Mouse (Mus musculus) spleen, adult 2 months (tissue): ENCODE measurements around the gene Stim2. TPM values are rescaled to one million over a fixed set of nuclear protein-coding genes. Genes with fewer than 3 reads are reported as not detected.

ENCODE experiments used
- DNase-seq, 2 experiments: peaks; one replicate each; pipeline versions ENCODE4 v3.0.0 to v3.0.0-alpha.2; 2012 to 2021; ENCODE audit warnings: low spot score in 2 of 2, low read depth in 1 of 2
- H3K27ac ChIP-seq: fragments of 200-500 bp; 2 replicates; pipeline ENCODE4 v1.5.1; 2012; ENCODE audit warnings: low read length, inconsistent platforms; ENCODE audit not compliant: insufficient read depth
- H3K27me3 ChIP-seq: fragments of 200-500 bp; 2 replicates; pipeline ENCODE4 v1.6.1; 2012; ENCODE audit warnings: mild to moderate bottlenecking, moderate library complexity, low read length, inconsistent platforms; ENCODE audit not compliant: control insufficient read depth, insufficient read depth
- H3K36me3 ChIP-seq: fragments of 200-500 bp; 2 replicates; pipeline ENCODE4 v1.6.1; 2012; ENCODE audit warnings: mild to moderate bottlenecking, low read length, inconsistent platforms; ENCODE audit not compliant: control insufficient read depth, insufficient read depth
- H3K4me1 ChIP-seq: fragments of 200-500 bp; 2 replicates; pipeline ENCODE4 v1.6.1; 2011; ENCODE audit warnings: inconsistent platforms; ENCODE audit not compliant: control insufficient read depth, insufficient read depth, insufficient read length
- H3K4me3 ChIP-seq: fragments of 200-500 bp; 2 replicates; pipeline ENCODE4 v1.5.1; 2011; ENCODE audit warnings: mild to moderate bottlenecking, inconsistent platforms; ENCODE audit not compliant: insufficient read depth, insufficient read length; ENCODE audit errors: extremely low read depth
- CTCF ChIP-seq: fragments of 200-500 bp; IDR thresholded peaks from 2 replicates; pipeline ENCODE4 v1.5.1; 2011; ENCODE audit warnings: mild to moderate bottlenecking, inconsistent platforms; ENCODE audit not compliant: insufficient read depth, insufficient read length, insufficient replicate concordance; ENCODE audit errors: extremely low read depth
- POLR2A ChIP-seq: fragments of 200-500 bp; IDR thresholded peaks from 2 replicates; pipeline ENCODE4 v1.6.1; 2011; ENCODE audit warnings: low read depth, low read length, inconsistent platforms
- WGBS: fragments of 180-500 bp; shearing (Covaris S2); methylation state at CpG from one replicate; pipeline ENCODE4 v1.1.7; 2018; 5-methylcytosine and 5-hydroxymethylcytosine counted together
- polyA plus RNA-seq: library from polyadenylated mRNA; depleted of rRNA; stranded (reverse); fragments of >200 nt; gene quantifications from 2 replicates; pipeline ENCODE4 v1.2.3, GENCODE M21; 2012; rRNA removed

Gene Stim2
- polyA plus RNA-seq, 1 experiment, result 12.6 TPM

GRCm38 (mm10) chr5:54155916-54156315 lies 157.6 kb downstream of the Stim2 start:
- DNase-seq, result no peak
- TF ChIP-seq CTCF, result no peak
- TF ChIP-seq POLR2A, result no peak
- Histone ChIP-seq H3K4me1 (no peaks in the 10 kb centered on the region; the same call in 1 of the 2 replicates), H3K4me3 (no peak overlapping the region), H3K27ac (no peak overlapping the region), H3K27me3 (no peaks in the 10 kb centered on the region), H3K36me3 (no peaks in the 10 kb centered on the region)
- 91% methylated on average over 4 of the region's 4 CpGs for WGBS

- Histone ChIP-seq H3K27ac (no peak overlapping the region), H3K4me1 (no peaks in the 10 kb centered on the region), H3K27me3 (no peaks in the 10 kb centered on the region), H3K36me3 (no peaks in the 10 kb centered on the region), H3K4me3 (no peak overlapping the region)
- 51% methylated on average over 11 of the region's 11 CpGs for WGBS
- no peak for TF ChIP-seq POLR2A
- no peak for TF ChIP-seq CTCF
- DNase-seq, result no peak
Observed at GRCm38 (mm10) chr5:54156944-54157527, 158.7 kb downstream of the Stim2 start.

- 91% methylated on average over 9 of the region's 9 CpGs for WGBS
Observed at GRCm38 (mm10) chr5:54158230-54158629, 159.9 kb downstream of the Stim2 start.

GRCm38 (mm10) chr5:54159156-54159793 lies 161.0 kb downstream of the Stim2 start:
- 71% methylated on average over 6 of the region's 6 CpGs for WGBS
- Histone ChIP-seq H3K36me3 (no peaks in the 10 kb centered on the region), H3K27me3 (no peaks in the 10 kb centered on the region), H3K4me1 (no peaks in the 10 kb centered on the region), H3K4me3 (no peak overlapping the region), H3K27ac (peak overlapping the region; percentile 13; the same call in 1 of the 2 replicates)
- TF ChIP-seq CTCF, result no peak
- no peak for TF ChIP-seq POLR2A
- DNase-seq, result no peak

More at GRCm38 (mm10) chr5:54158230-54158629, 159.9 kb downstream of the Stim2 start:
- no peak overlapping the region for H3K27ac ChIP-seq
- H3K36me3 ChIP-seq, result no peaks in the 10 kb centered on the region
- no peak for DNase-seq
- TF ChIP-seq CTCF, result no peak
- TF ChIP-seq POLR2A, result no peak
- H3K4me1 ChIP-seq, result no peaks in the 10 kb centered on the region
- H3K4me3 ChIP-seq, result no peak overlapping the region
- no peaks in the 10 kb centered on the region for H3K27me3 ChIP-seq

- Histone ChIP-seq H3K27ac (no peak overlapping the region), H3K27me3 (no peaks in the 10 kb centered on the region), H3K4me3 (no peak overlapping the region), H3K36me3 (no peaks in the 10 kb centered on the region), H3K4me1 (no peaks in the 10 kb centered on the region)
- DNase-seq, result no peak
- 96% methylated on average over 4 of the region's 4 CpGs for WGBS
- TF ChIP-seq POLR2A (no peak), CTCF (no peak)
Observed at GRCm38 (mm10) chr5:54160561-54160960, 162.3 kb downstream of the Stim2 start.

- no peaks in the 10 kb centered on the region for H3K4me1 ChIP-seq
- no peak for TF ChIP-seq CTCF
- no peak for TF ChIP-seq POLR2A
- H3K27me3 ChIP-seq, result no peaks in the 10 kb centered on the region
- WGBS, result 64% methylated on average over 4 of the region's 4 CpGs
- DNase-seq, result no peak
- H3K4me3 ChIP-seq, result no peak overlapping the region
- no peaks in the 10 kb centered on the region for H3K36me3 ChIP-seq
- no peak overlapping the region for H3K27ac ChIP-seq
Observed at GRCm38 (mm10) chr5:54163890-54164289, 165.6 kb downstream of the Stim2 start.

Other genes starting within 250 kb of the Stim2 start
- gene Tbc1d19, start 188.9 kb upstream of the Stim2 start, polyA plus RNA-seq, result 1.1 and 1.7 TPM in 2 replicates